Mouse (Mus musculus) neural tube, embryonic 15.5 days (tissue): ENCODE measurements around the gene Yipf3. TPM values are rescaled to one million over a fixed set of nuclear protein-coding genes. Genes with fewer than 3 reads are reported as not detected.
A peak's percentile ranks its signal among the peaks of the same experiment; 100 is the strongest.

Experiments used
- ATAC-seq: fragments of 200-750 bp; cut with Nextera tagmentation; 2 replicates; pipeline ENCODE4 v1.8.0; 2017; ENCODE audit warnings: mild to moderate bottlenecking, moderate TSS enrichment, moderate library complexity; ENCODE audit not compliant: low FRiP score
- H3K27ac ChIP-seq: fragments of 300-500 bp; sonication (generic); replicated peaks from 2 replicates; pipeline ENCODE4 v1.5.1; 2015; ENCODE audit warnings: mild to moderate bottlenecking, inconsistent platforms
- H3K27me3 ChIP-seq: fragments of 300-500 bp; sonication (generic); replicated peaks from 2 replicates; pipeline ENCODE4 v1.6.1; 2015; ENCODE audit warnings: inconsistent platforms
- H3K36me3 ChIP-seq: fragments of 300-500 bp; sonication (generic); 2 replicates; pipeline ENCODE4 v1.6.1; 2015; ENCODE audit warnings: inconsistent platforms
- H3K4me1 ChIP-seq: fragments of 300-500 bp; sonication (generic); 2 replicates; pipeline ENCODE4 v1.6.1; 2015; ENCODE audit warnings: inconsistent platforms
- H3K4me2 ChIP-seq: fragments of 300-500 bp; sonication (generic); 2 replicates; pipeline ENCODE4 v1.6.1; 2015; ENCODE audit warnings: inconsistent platforms, mild to moderate bottlenecking, moderate library complexity
- H3K4me3 ChIP-seq: fragments of 300-500 bp; sonication (generic); replicated peaks from 2 replicates; pipeline ENCODE4 v1.5.1; 2015; ENCODE audit warnings: mild to moderate bottlenecking, inconsistent platforms
- H3K9ac ChIP-seq: fragments of 300-500 bp; sonication (generic); replicated peaks from 2 replicates; pipeline ENCODE4 v1.6.1; 2015; ENCODE audit warnings: mild to moderate bottlenecking, inconsistent platforms
- H3K9me3 ChIP-seq: fragments of 300-500 bp; sonication (generic); replicated peaks from 2 replicates; pipeline ENCODE4 v1.6.1; 2016; ENCODE audit warnings: inconsistent platforms
- WGBS: fragments of 180-500 bp; shearing (Covaris S2); methylation state at CpG from one replicate; pipeline ENCODE4 v1.1.7; 2015; ENCODE audit warnings: mixed read lengths; 5-methylcytosine and 5-hydroxymethylcytosine counted together
- polyA plus RNA-seq: library from polyadenylated mRNA; unstranded; fragments of >200 nt; fragmentation: Nextera tagmentation; extraction: Ambion mirVana; gene quantifications from 2 replicates; pipeline ENCODE4 v1.2.1, GENCODE M21; 2015

Gene Yipf3
- polyA plus RNA-seq, 1 experiment from 2014 or later = 87.8 TPM

GRCm38 (mm10) chr17:46255147-46255546 is 7.3 kb downstream of the Yipf3 start:
- H3K36me3 ChIP-seq = peaks cover 56% of the 10 kb centered on the region

GRCm38 (mm10) chr17:46258279-46259053 is 10.6 kb downstream of the Yipf3 start:
- no peaks in the 10 kb centered on the region for H3K9me3 ChIP-seq
- 89% methylated on average over 30 of the region's 30 CpGs for WGBS
- no peak overlapping the region for H3K9ac ChIP-seq
- ATAC-seq = no peak
- no peak overlapping the region for H3K4me2 ChIP-seq
- H3K4me1 ChIP-seq = peaks cover 20% of the 10 kb centered on the region
- H3K27me3 ChIP-seq = no peaks in the 10 kb centered on the region
- H3K4me3 ChIP-seq = no peak overlapping the region
- H3K27ac ChIP-seq = no peak overlapping the region
- H3K36me3 ChIP-seq = peaks cover 67% of the 10 kb centered on the region

More at GRCm38 (mm10) chr17:46255147-46255546, 7.3 kb downstream of the Yipf3 start:
- Histone ChIP-seq H3K9me3 (no peaks in the 10 kb centered on the region), H3K4me3 (peak overlapping the region; percentile 81), H3K27me3 (no peaks in the 10 kb centered on the region), H3K4me1 (peaks cover 30% of the 10 kb centered on the region), H3K9ac (peak overlapping the region; percentile 75), H3K27ac (no peak overlapping the region), H3K4me2 (peak overlapping the region; percentile 94)
- WGBS = 29% methylated on average over 6 of the region's 6 CpGs
- ATAC-seq = no peak

- ATAC-seq = no peak
- Histone ChIP-seq H3K4me2 (no peak overlapping the region), H3K4me3 (no peak overlapping the region), H3K36me3 (peaks cover 78% of the 10 kb centered on the region), H3K9me3 (no peaks in the 10 kb centered on the region), H3K4me1 (peaks cover 13% of the 10 kb centered on the region), H3K9ac (no peak overlapping the region), H3K27me3 (no peaks in the 10 kb centered on the region), H3K27ac (no peak overlapping the region)
- WGBS = 94% methylated on average over 17 of the region's 17 CpGs
Observed at GRCm38 (mm10) chr17:46259675-46260074, 11.8 kb downstream of the Yipf3 start.

- no peak overlapping the region for H3K4me2 ChIP-seq
- no peak for ATAC-seq
- H3K4me1 ChIP-seq = 0 out of 2 replicates have a peak, but pooled peaks cover 3% of the 10 kb centered on the region
- H3K27me3 ChIP-seq = no peaks in the 10 kb centered on the region
- H3K27ac ChIP-seq = no peak overlapping the region
- H3K9ac ChIP-seq = no peak overlapping the region
- no peak overlapping the region for H3K4me3 ChIP-seq
- 91% methylated on average over 5 of the region's 5 CpGs for WGBS
- H3K9me3 ChIP-seq = no peaks in the 10 kb centered on the region
- H3K36me3 ChIP-seq = peaks cover 68% of the 10 kb centered on the region
Observed at GRCm38 (mm10) chr17:46262201-46262694, 14.4 kb downstream of the Yipf3 start.

- Histone ChIP-seq H3K27ac (no peak overlapping the region), H3K36me3 (peaks cover 41% of the 10 kb centered on the region), H3K4me1 (0 out of 2 replicates have a peak, but pooled peaks cover 3% of the 10 kb centered on the region), H3K27me3 (no peaks in the 10 kb centered on the region), H3K4me3 (no peak overlapping the region), H3K4me2 (no peak overlapping the region), H3K9me3 (no peaks in the 10 kb centered on the region), H3K9ac (no peak overlapping the region)
- no peak; the same call in 1 of the 2 replicates for ATAC-seq
- WGBS = 89% methylated on average over 12 of the region's 12 CpGs
Observed at GRCm38 (mm10) chr17:46265502-46265901, 17.6 kb downstream of the Yipf3 start.

GRCm38 (mm10) chr17:46265918-46266618 is 18.2 kb downstream of the Yipf3 start:
- Histone ChIP-seq H3K27me3 (no peaks in the 10 kb centered on the region), H3K9me3 (no peaks in the 10 kb centered on the region), H3K4me1 (0 out of 2 replicates have a peak, but pooled peaks cover 3% of the 10 kb centered on the region), H3K4me3 (no peak overlapping the region), H3K4me2 (no peak overlapping the region), H3K27ac (no peak overlapping the region), H3K9ac (no peak overlapping the region), H3K36me3 (peaks cover 41% of the 10 kb centered on the region)
- peak; percentile 58 for ATAC-seq
- WGBS = 34% methylated on average over 14 of the region's 14 CpGs

- Histone ChIP-seq H3K9ac (no peak overlapping the region), H3K27me3 (no peaks in the 10 kb centered on the region), H3K4me3 (no peak overlapping the region), H3K4me2 (no peak overlapping the region), H3K27ac (no peak overlapping the region), H3K4me1 (0 out of 2 replicates have a peak, but pooled peaks cover 3% of the 10 kb centered on the region), H3K36me3 (peaks cover 41% of the 10 kb centered on the region), H3K9me3 (no peaks in the 10 kb centered on the region)
- 62% methylated on average over 6 of the region's 6 CpGs for WGBS
- ATAC-seq = no peak
Observed at GRCm38 (mm10) chr17:46266986-46267385, 19.1 kb downstream of the Yipf3 start.

- H3K4me2 ChIP-seq = no peak overlapping the region
- no peak overlapping the region for H3K27ac ChIP-seq
- no peak for ATAC-seq
- no peak overlapping the region for H3K9ac ChIP-seq
- peaks cover 35% of the 10 kb centered on the region for H3K36me3 ChIP-seq
- 91% methylated on average over 7 of the region's 7 CpGs for WGBS
- H3K27me3 ChIP-seq = no peaks in the 10 kb centered on the region
- H3K9me3 ChIP-seq = no peaks in the 10 kb centered on the region
- H3K4me3 ChIP-seq = no peak overlapping the region
- H3K4me1 ChIP-seq = 0 out of 2 replicates have a peak, but pooled peaks cover 3% of the 10 kb centered on the region
Observed at GRCm38 (mm10) chr17:46267511-46267910, 19.6 kb downstream of the Yipf3 start.

- Histone ChIP-seq H3K27me3 (no peaks in the 10 kb centered on the region), H3K4me1 (0 out of 2 replicates have a peak, but pooled peaks cover 3% of the 10 kb centered on the region), H3K4me2 (no peak overlapping the region), H3K27ac (no peak overlapping the region), H3K9ac (no peak overlapping the region), H3K4me3 (no peak overlapping the region), H3K36me3 (peaks cover 29% of the 10 kb centered on the region), H3K9me3 (no peaks in the 10 kb centered on the region)
- ATAC-seq = no peak
- WGBS = 86% methylated on average over 10 of the region's 10 CpGs
Observed at GRCm38 (mm10) chr17:46268026-46268720, 20.3 kb downstream of the Yipf3 start.

- 84% methylated on average over 19 of the region's 19 CpGs for WGBS
- H3K36me3 ChIP-seq = peaks cover 14% of the 10 kb centered on the region
- no peaks in the 10 kb centered on the region for H3K27me3 ChIP-seq
- H3K4me1 ChIP-seq = 0 out of 2 replicates have a peak, but pooled peaks cover 5% of the 10 kb centered on the region
- H3K4me2 ChIP-seq = no peak overlapping the region
- no peak overlapping the region for H3K9ac ChIP-seq
- no peak for ATAC-seq
- no peak overlapping the region for H3K27ac ChIP-seq
- no peak overlapping the region for H3K4me3 ChIP-seq
- H3K9me3 ChIP-seq = no peaks in the 10 kb centered on the region
Observed at GRCm38 (mm10) chr17:46269771-46270534, 22.1 kb downstream of the Yipf3 start.

GRCm38 (mm10) chr17:46272058-46272457 is 24.2 kb downstream of the Yipf3 start:
- Histone ChIP-seq H3K36me3 (peaks cover 14% of the 10 kb centered on the region), H3K9ac (no peak overlapping the region), H3K27ac (no peak overlapping the region), H3K27me3 (no peaks in the 10 kb centered on the region), H3K9me3 (no peaks in the 10 kb centered on the region), H3K4me3 (no peak overlapping the region), H3K4me2 (no peak overlapping the region), H3K4me1 (0 out of 2 replicates have a peak, but pooled peaks cover 2% of the 10 kb centered on the region)
- ATAC-seq = no peak
- WGBS = 74% methylated on average over 2 of the region's 2 CpGs
